Mouse (Mus musculus) midbrain, postnatal 0 days (tissue): ENCODE data around the gene Bod1l. TPM values are rescaled to one million over a fixed set of nuclear protein-coding genes. Genes with fewer than 3 reads are reported as not detected.

Source experiments
- ATAC-seq: fragments of 200-750 bp; cut with Nextera tagmentation; 2 replicates; pipeline ENCODE4 v1.8.0; 2017; ENCODE audit warnings: moderate number of reproducible peaks, mild to moderate bottlenecking, moderate TSS enrichment, moderate library complexity; ENCODE audit not compliant: low FRiP score
- DNase-seq: peaks from one replicate; pipeline ENCODE4 v3.0.0-alpha.2; 2015; ENCODE audit warnings: low spot score
- H3K27ac ChIP-seq: fragments of 300-500 bp; sonication (generic); 2 replicates; pipeline ENCODE4 v1.5.1; 2014; ENCODE audit warnings: low read depth, mild to moderate bottlenecking, low read length, mixed read lengths
- H3K27me3 ChIP-seq: fragments of 300-500 bp; sonication (generic); 2 replicates; pipeline ENCODE4 v1.6.1; 2014; ENCODE audit warnings: low read length, control low read depth, mixed read lengths; ENCODE audit not compliant: insufficient read depth
- H3K36me3 ChIP-seq: fragments of 300-500 bp; sonication (generic); 2 replicates; pipeline ENCODE4 v1.6.1; 2014; ENCODE audit warnings: low read length, control low read depth, mixed read lengths; ENCODE audit not compliant: insufficient read depth
- H3K4me1 ChIP-seq: fragments of 300-500 bp; sonication (generic); 2 replicates; pipeline ENCODE4 v1.6.1; 2014; ENCODE audit warnings: mild to moderate bottlenecking, control low read depth, antibody characterized with exemption, low read length, mixed read lengths; ENCODE audit not compliant: insufficient read depth
- H3K4me2 ChIP-seq: fragments of 300-500 bp; sonication (generic); 2 replicates; pipeline ENCODE4 v1.6.1; 2014; ENCODE audit warnings: low read depth, mild to moderate bottlenecking, low read length, mixed read lengths; ENCODE audit not compliant: poor library complexity, severe bottlenecking
- H3K4me3 ChIP-seq: fragments of 300-500 bp; sonication (generic); 2 replicates; pipeline ENCODE4 v1.5.1; 2014; ENCODE audit warnings: low read depth, mild to moderate bottlenecking, low read length, moderate library complexity
- H3K9ac ChIP-seq: fragments of 300-500 bp; sonication (generic); replicated peaks from 2 replicates; pipeline ENCODE4 v1.6.1; 2014; ENCODE audit warnings: mild to moderate bottlenecking, low read length, moderate library complexity, mixed read lengths; ENCODE audit not compliant: poor library complexity, severe bottlenecking
- H3K9me3 ChIP-seq: fragments of 300-500 bp; sonication (generic); 2 replicates; pipeline ENCODE4 v1.6.1; 2016; ENCODE audit warnings: low read length, control low read depth
- CTCF ChIP-seq: IDR thresholded peaks from 2 replicates; pipeline ENCODE4 v1.5.1; 2016; ENCODE audit warnings: antibody characterized with exemption, mild to moderate bottlenecking
- whole genome bisulfite sequencing: fragments of 180-500 bp; shearing (Covaris S2); extraction: QIAGEN DNeasy Blood & Tissue Kit; methylation state at CpG from one replicate; pipeline ENCODE4 v1.1.7; 2014; 5-methylcytosine and 5-hydroxymethylcytosine counted together
- polyA plus RNA-seq: library from polyadenylated mRNA; unstranded; fragments of >200 nt; fragmentation: Nextera tagmentation; extraction: Ambion mirVana; gene quantifications from 2 replicates; pipeline ENCODE4 v1.2.1, GENCODE M21; 2015
- total RNA-seq: library from RNA; depleted of rRNA; stranded (reverse); fragments of >200 nt; gene quantifications from 2 replicates; pipeline ENCODE4 v1.2.3, GENCODE M21; 2014

Bod1l gene
- total and polyA plus RNA-seq, 2 experiments from 2014 or later, result 16.6 to 30.6 TPM

DNA sequence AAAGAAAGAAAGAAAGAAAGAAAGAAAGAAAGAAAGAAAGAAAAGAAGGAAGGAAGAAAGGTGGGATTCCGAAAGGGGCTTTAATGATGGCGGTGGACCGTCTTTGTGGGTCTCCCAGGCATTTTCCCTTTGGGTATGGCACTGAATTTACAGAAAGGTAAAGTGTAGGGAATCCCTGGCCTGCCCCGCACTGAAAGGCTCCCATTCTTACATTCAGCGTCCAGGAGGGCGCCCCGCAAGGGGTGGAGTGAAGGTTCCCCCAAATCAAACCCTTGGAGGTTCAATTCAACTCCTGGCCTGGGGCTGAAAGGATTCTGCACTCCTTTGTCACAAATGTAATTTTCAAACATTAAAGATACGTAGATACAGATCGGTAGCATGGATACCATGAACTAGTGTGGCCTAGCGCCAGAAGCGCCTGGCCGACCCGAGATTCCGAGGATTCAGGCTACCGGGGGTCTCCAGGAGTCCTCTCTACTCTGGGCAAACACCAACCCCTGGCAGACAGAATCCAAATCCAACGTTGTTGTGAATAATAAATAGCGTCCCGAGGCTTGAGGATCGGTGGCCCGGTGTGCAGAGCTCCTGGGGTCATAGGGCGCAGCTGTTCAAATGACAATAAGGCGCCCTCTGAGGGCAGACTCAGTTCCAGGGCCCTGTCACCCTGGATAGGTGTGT is 83.1 kb downstream of the Bod1l start:
- Histone ChIP-seq H3K9me3 (no peaks in the 10 kb centered on the region), H3K4me1 (peaks cover 8% of the 10 kb centered on the region; the same call in 1 of the 2 replicates), H3K4me2 (no peak overlapping the region), H3K9ac (no peak overlapping the region), H3K27ac (no peak overlapping the region), H3K36me3 (no peaks in the 10 kb centered on the region), H3K27me3 (peaks cover 88% of the 10 kb centered on the region), H3K4me3 (no peak overlapping the region)
- DNase-seq (no peak), ATAC-seq (no peak)
- no peak for TF ChIP-seq CTCF
- WGBS, result 4% methylated on average over 22 of the region's 22 CpGs

GRCm38 (mm10) chr5:41760071-41760470 is 84.0 kb downstream of the Bod1l start:
- no peak overlapping the region for H3K4me3 ChIP-seq
- ATAC-seq (no peak), DNase-seq (no peak)
- 6% methylated on average over 8 of the region's 8 CpGs for WGBS
- no peaks in the 10 kb centered on the region for H3K9me3 ChIP-seq
- no peak overlapping the region for H3K27ac ChIP-seq
- H3K36me3 ChIP-seq, result no peaks in the 10 kb centered on the region
- no peak overlapping the region for H3K4me2 ChIP-seq
- no peak for TF ChIP-seq CTCF
- H3K27me3 ChIP-seq, result peaks cover 89% of the 10 kb centered on the region
- no peak overlapping the region for H3K9ac ChIP-seq
- H3K4me1 ChIP-seq, result peaks cover 8% of the 10 kb centered on the region; the same call in 1 of the 2 replicates

DNA sequence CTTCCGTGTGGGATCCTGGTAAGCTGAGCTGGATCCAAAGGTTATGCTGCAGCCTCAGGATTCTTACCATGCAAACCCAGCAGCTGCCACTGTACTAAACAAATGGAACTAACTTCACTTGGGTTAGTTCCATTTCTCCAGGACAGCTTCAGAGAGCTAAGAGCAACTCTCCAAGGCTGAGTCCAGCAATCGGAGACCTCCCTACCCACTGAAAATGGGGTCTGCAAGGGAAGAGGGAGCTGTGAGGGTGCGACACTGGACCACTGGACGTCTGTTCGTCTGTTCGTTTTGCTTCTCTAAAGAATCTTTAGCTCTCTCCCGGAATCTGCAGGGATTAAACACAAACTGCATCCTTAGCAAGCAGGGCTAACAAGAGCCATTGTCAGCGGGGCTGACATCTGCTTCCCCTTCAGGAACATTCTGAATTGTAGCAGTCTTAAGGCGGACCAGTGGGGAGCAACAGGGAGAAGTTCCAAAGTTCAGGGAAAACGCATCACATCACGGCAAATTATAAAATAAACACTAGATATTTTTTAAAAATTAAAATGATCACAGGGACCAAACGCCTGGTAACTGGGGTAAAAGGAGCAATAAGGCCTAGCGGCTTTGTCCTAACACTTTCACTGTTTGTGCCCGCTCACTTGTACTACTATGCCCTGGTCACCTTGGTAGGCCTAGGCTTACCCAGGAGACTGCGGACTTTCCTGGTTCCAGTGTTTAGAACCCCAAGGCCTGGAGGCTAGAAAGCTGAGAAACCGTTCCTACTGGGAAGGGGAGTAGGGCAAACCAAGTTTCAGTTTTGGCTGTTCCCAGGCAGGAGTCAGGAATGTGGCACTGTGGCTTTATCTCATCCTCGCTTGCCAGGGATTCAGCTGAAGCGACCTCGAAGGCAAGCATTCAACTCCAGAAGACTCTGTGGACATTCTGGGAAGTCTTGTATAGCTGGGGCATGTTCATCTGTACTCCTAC is 85.2 kb downstream of the Bod1l start:
- no peak overlapping the region for H3K4me2 ChIP-seq
- WGBS, result 10% methylated on average over 19 of the region's 19 CpGs
- no peaks in the 10 kb centered on the region for H3K9me3 ChIP-seq
- peaks cover 8% of the 10 kb centered on the region; the same call in 1 of the 2 replicates for H3K4me1 ChIP-seq
- ATAC-seq (no peak), DNase-seq (no peak)
- peaks cover 86% of the 10 kb centered on the region for H3K27me3 ChIP-seq
- no peak for TF ChIP-seq CTCF
- H3K4me3 ChIP-seq, result no peak overlapping the region
- no peaks in the 10 kb centered on the region for H3K36me3 ChIP-seq
- H3K27ac ChIP-seq, result no peak overlapping the region
- H3K9ac ChIP-seq, result no peak overlapping the region

DNA sequence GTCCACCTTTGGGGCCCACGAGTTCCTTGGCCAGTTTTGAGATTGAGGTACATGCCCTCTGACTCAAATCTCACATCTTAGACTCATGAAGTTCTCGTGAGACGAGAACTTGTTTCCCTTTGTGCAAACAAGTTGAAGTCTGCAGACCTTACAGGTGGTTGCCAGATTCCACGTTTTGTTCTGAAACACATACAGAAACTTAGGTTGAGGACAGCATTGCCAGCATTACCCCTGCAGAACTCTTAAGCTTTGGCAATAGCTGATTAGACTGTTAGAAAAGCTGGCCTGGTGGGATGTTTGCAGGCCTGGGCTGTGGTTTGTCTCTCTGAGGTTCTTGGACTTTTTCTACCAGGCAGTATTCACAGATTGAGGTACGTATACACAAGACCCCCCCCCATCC is 86.8 kb downstream of the Bod1l start:
- DNase-seq (no peak), ATAC-seq (no peak)
- 9% methylated on average over 5 of the region's 5 CpGs for WGBS
- Histone ChIP-seq H3K9ac (no peak overlapping the region), H3K27ac (no peak overlapping the region), H3K36me3 (no peaks in the 10 kb centered on the region), H3K4me1 (peaks cover 5% of the 10 kb centered on the region; the same call in 1 of the 2 replicates), H3K4me2 (no peak overlapping the region), H3K9me3 (no peaks in the 10 kb centered on the region), H3K27me3 (peaks cover 86% of the 10 kb centered on the region), H3K4me3 (no peak overlapping the region)
- TF ChIP-seq CTCF, result no peak

GRCm38 (mm10) chr5:41756396-41756795 is 87.7 kb downstream of the Bod1l start:
- Histone ChIP-seq H3K36me3 (no peaks in the 10 kb centered on the region), H3K4me1 (no peaks in the 10 kb centered on the region), H3K9me3 (no peaks in the 10 kb centered on the region), H3K4me3 (no peak overlapping the region), H3K27me3 (peaks cover 87% of the 10 kb centered on the region), H3K4me2 (no peak overlapping the region), H3K27ac (no peak overlapping the region), H3K9ac (no peak overlapping the region)
- WGBS, result 2% methylated on average over 4 of the region's 4 CpGs
- no peak for TF ChIP-seq CTCF
- no peak for DNase-seq
- ATAC-seq, result no peak
